Mouse (Mus musculus) left cerebral cortex, adult 8-10 months (tissue): ENCODE results near the gene Tm4sf5. TPM values are rescaled to one million over a fixed set of nuclear protein-coding genes. Genes with fewer than 3 reads are reported as not detected.
"Not testable (repeated sequence)": the region's sequence is repeated elsewhere in the genome, so short reads cannot be mapped to it uniquely, and the experiment has no call there.

ENCODE experiments used
- DNase-seq, 2 experiments: peaks; one replicate each; pipeline ENCODE4 v3.0.0; 2022; ENCODE audit warnings: low spot score in 2 of 2
- total RNA-seq, 4 experiments: library from RNA; stranded (reverse); gene quantifications; 2 replicates each; pipeline ENCODE4 v1.2.4; 2022

Gene Tm4sf5
- total RNA-seq, 4 experiments from 2014 or later, result 1.1 TPM; not detected in 3

GRCm38 (mm10) chr11:70509753-70510564 lies 4.9 kb downstream of the Tm4sf5 start:
- no peak for DNase-seq

GRCm38 (mm10) chr11:70511242-70511641 lies 6.2 kb downstream of the Tm4sf5 start:
- no peak for DNase-seq

- no peak for DNase-seq
Observed at GRCm38 (mm10) chr11:70511825-70512224, 6.8 kb downstream of the Tm4sf5 start.

GRCm38 (mm10) chr11:70512709-70513342 lies 7.8 kb downstream of the Tm4sf5 start:
- no peak for DNase-seq

GRCm38 (mm10) chr11:70513520-70513919 lies 8.5 kb downstream of the Tm4sf5 start:
- DNase-seq, result no peak

- DNase-seq, result no peak
Observed at GRCm38 (mm10) chr11:70514288-70514687, 9.2 kb downstream of the Tm4sf5 start, which contains the start of gene Vmo1. TSS of gene Vmo1 (minus strand) at chr11:70514616.

- no peak for DNase-seq
Observed at GRCm38 (mm10) chr11:70516352-70516751, 11.3 kb downstream of the Tm4sf5 start.

- DNase-seq, result no peak
Observed at GRCm38 (mm10) chr11:70518436-70518835, 13.4 kb downstream of the Tm4sf5 start.

- DNase-seq, result no peak
Observed at GRCm38 (mm10) chr11:70518923-70519322, 13.9 kb downstream of the Tm4sf5 start, which contains the start of gene Gltpd2. TSS of gene Gltpd2 (plus strand) at chr11:70519196.

GRCm38 (mm10) chr11:70520178-70520769 lies 15.2 kb downstream of the Tm4sf5 start:
- no peak for DNase-seq

- DNase-seq, result not testable (repeated sequence)
Observed at GRCm38 (mm10) chr11:70523306-70523989, 18.4 kb downstream of the Tm4sf5 start.

GRCm38 (mm10) chr11:70524782-70525181 lies 19.7 kb downstream of the Tm4sf5 start:
- DNase-seq, result no peak

GRCm38 (mm10) chr11:70525184-70525678 lies 20.2 kb downstream of the Tm4sf5 start, which contains the start of gene Psmb6:
TSS of gene Psmb6 (plus strand) at chr11:70525367.
- peak; percentile 79 to 95 for DNase-seq

- no peak for DNase-seq
Observed at GRCm38 (mm10) chr11:70525726-70526125, 20.7 kb downstream of the Tm4sf5 start.

- no peak for DNase-seq
Observed at GRCm38 (mm10) chr11:70526211-70526610, 21.2 kb downstream of the Tm4sf5 start.

GRCm38 (mm10) chr11:70528610-70529009 lies 23.6 kb downstream of the Tm4sf5 start:
- DNase-seq, result no peak

- DNase-seq, result not testable (repeated sequence)
Observed at GRCm38 (mm10) chr11:70531065-70531464, 26.0 kb downstream of the Tm4sf5 start.

GRCm38 (mm10) chr11:70532839-70533238 lies 27.8 kb downstream of the Tm4sf5 start, which contains the start of gene Gm40193:
TSS of gene Gm40193 (minus strand) at chr11:70532939.
- no peak for DNase-seq

GRCm38 (mm10) chr11:70539423-70539822 lies 34.4 kb downstream of the Tm4sf5 start:
- DNase-seq, result no peak

- DNase-seq, result peak; percentile 47 to 71
Observed at GRCm38 (mm10) chr11:70539877-70540587, 35.0 kb downstream of the Tm4sf5 start, which contains the start of gene Pld2. TSS of gene Pld2 (plus strand) at chr11:70540064.
